Mouse (Mus musculus): ENCODE measurements around the gene AW551984. TPM values are rescaled to one million over a fixed set of nuclear protein-coding genes. Genes with fewer than 3 reads are reported as not detected.

AW551984 gene
- total RNA-seq, 2 experiments from 2014 or later: not detected

Other genes with a start within 250 kb of the AW551984 start
- gene Olfr951, start 217.0 kb downstream of the AW551984 start, total RNA-seq (2014; fragmentation: Nextera tagmentation): not detected in 2 replicates
- gene Olfr951, start 217.0 kb downstream of the AW551984 start, total RNA-seq (2017): not detected in 2 replicates
- not detected in 2 replicates for gene Olfr952, start 177.3 kb downstream of the AW551984 start, total RNA-seq (2014; fragmentation: Nextera tagmentation)
- gene Olfr952, start 177.3 kb downstream of the AW551984 start, total RNA-seq (2017): not detected in 2 replicates
- not detected in 2 replicates for gene Olfr954, start 147.7 kb downstream of the AW551984 start, total RNA-seq (2014; fragmentation: Nextera tagmentation)
- gene Olfr954, start 147.7 kb downstream of the AW551984 start, total RNA-seq (2017): not detected in 2 replicates
- not detected in 2 replicates for gene Olfr955, start 132.5 kb downstream of the AW551984 start, total RNA-seq (2014; fragmentation: Nextera tagmentation)
- gene Olfr955, start 132.5 kb downstream of the AW551984 start, total RNA-seq (2017): not detected in 2 replicates
- not detected in 2 replicates for gene Olfr44, start 110.4 kb downstream of the AW551984 start, total RNA-seq (2014; fragmentation: Nextera tagmentation)
- gene Olfr44, start 110.4 kb downstream of the AW551984 start, total RNA-seq (2017): not detected in 2 replicates
- gene Olfr957, start 88.6 kb downstream of the AW551984 start, total RNA-seq (2014; fragmentation: Nextera tagmentation): not detected in 2 replicates
- gene Olfr957, start 88.6 kb downstream of the AW551984 start, total RNA-seq (2017): not detected in 2 replicates
- not detected in 2 replicates for gene Olfr958, start 50.3 kb downstream of the AW551984 start, total RNA-seq (2014; fragmentation: Nextera tagmentation)
- gene Olfr958, start 50.3 kb downstream of the AW551984 start, total RNA-seq (2017): not detected in 2 replicates
- gene Olfr959, start 28.8 kb downstream of the AW551984 start, total RNA-seq (2014; fragmentation: Nextera tagmentation): not detected in 2 replicates
- gene Olfr959, start 28.8 kb downstream of the AW551984 start, total RNA-seq (2017): not detected in 2 replicates
- gene Olfr148, start 6.3 kb upstream of the AW551984 start, total RNA-seq (2014; fragmentation: Nextera tagmentation): not detected in 2 replicates
- not detected in 2 replicates for gene Olfr148, start 6.3 kb upstream of the AW551984 start, total RNA-seq (2017)
- not detected in 2 replicates for gene Olfr960, start 17.0 kb upstream of the AW551984 start, total RNA-seq (2014; fragmentation: Nextera tagmentation)
- gene Olfr960, start 17.0 kb upstream of the AW551984 start, total RNA-seq (2017): not detected in 2 replicates
- not detected in 2 replicates for gene Olfr961, start 40.7 kb upstream of the AW551984 start, total RNA-seq (2014; fragmentation: Nextera tagmentation)
- gene Olfr961, start 40.7 kb upstream of the AW551984 start, total RNA-seq (2017): not detected in 2 replicates
- gene Olfr963, start 62.8 kb upstream of the AW551984 start, total RNA-seq (2014; fragmentation: Nextera tagmentation): not detected in 2 replicates
- gene Olfr963, start 62.8 kb upstream of the AW551984 start, total RNA-seq (2017): not detected in 2 replicates
- not detected in 2 replicates for gene Olfr149, start 102.7 kb upstream of the AW551984 start, total RNA-seq (2014; fragmentation: Nextera tagmentation)
- gene Olfr149, start 102.7 kb upstream of the AW551984 start, total RNA-seq (2017): not detected in 2 replicates
- not detected in 2 replicates for gene Olfr965, start 107.0 kb upstream of the AW551984 start, total RNA-seq (2014; fragmentation: Nextera tagmentation)
- not detected in 2 replicates for gene Olfr965, start 107.0 kb upstream of the AW551984 start, total RNA-seq (2017)
- not detected in 2 replicates for gene Olfr150, start 126.6 kb upstream of the AW551984 start, total RNA-seq (2014; fragmentation: Nextera tagmentation)
- not detected in 2 replicates for gene Olfr150, start 126.6 kb upstream of the AW551984 start, total RNA-seq (2017)
- not detected in 2 replicates for gene Olfr967, start 141.8 kb upstream of the AW551984 start, total RNA-seq (2014; fragmentation: Nextera tagmentation)
- not detected in 2 replicates for gene Olfr967, start 141.8 kb upstream of the AW551984 start, total RNA-seq (2017)
- gene Olfr968, start 178.8 kb upstream of the AW551984 start, total RNA-seq (2014; fragmentation: Nextera tagmentation): not detected in 2 replicates
- not detected in 2 replicates for gene Olfr968, start 178.8 kb upstream of the AW551984 start, total RNA-seq (2017)
- gene Olfr969, start 186.5 kb upstream of the AW551984 start, total RNA-seq (2014; fragmentation: Nextera tagmentation): not detected in 2 replicates
- not detected in 2 replicates for gene Olfr969, start 186.5 kb upstream of the AW551984 start, total RNA-seq (2017)
- gene Olfr970, start 204.5 kb upstream of the AW551984 start, total RNA-seq (2014; fragmentation: Nextera tagmentation): not detected in 2 replicates
- not detected in 2 replicates for gene Olfr970, start 204.5 kb upstream of the AW551984 start, total RNA-seq (2017)
- not detected in 2 replicates for gene Olfr971, start 232.5 kb upstream of the AW551984 start, total RNA-seq (2014; fragmentation: Nextera tagmentation)
- not detected in 2 replicates for gene Olfr971, start 232.5 kb upstream of the AW551984 start, total RNA-seq (2017)